Mouse (Mus musculus) kidney, adult 2 months (tissue): ENCODE results near the gene Eif2s3x. TPM values are rescaled to one million over a fixed set of nuclear protein-coding genes. Genes with fewer than 3 reads are reported as not detected.

Source experiments
- DNase-seq: peaks from one replicate; pipeline ENCODE4 v3.0.0; 2021
- H3K27ac ChIP-seq: fragments of 200-500 bp; 2 replicates; pipeline ENCODE4 v1.5.1; 2012; ENCODE audit warnings: low read depth, low read length, control low read depth, inconsistent platforms; ENCODE audit not compliant: insufficient read depth
- H3K27me3 ChIP-seq: fragments of 200-500 bp; replicated peaks from 2 replicates; pipeline ENCODE4 v1.6.1; 2012; ENCODE audit warnings: mild to moderate bottlenecking, moderate library complexity, low read length, inconsistent platforms; ENCODE audit not compliant: control insufficient read depth, insufficient read depth
- H3K36me3 ChIP-seq: fragments of 200-500 bp; 2 replicates; pipeline ENCODE4 v1.6.1; 2012; ENCODE audit warnings: mild to moderate bottlenecking, moderate library complexity, low read length, inconsistent platforms; ENCODE audit not compliant: control insufficient read depth, insufficient read depth
- H3K4me1 ChIP-seq: fragments of 200-500 bp; 2 replicates; pipeline ENCODE4 v1.6.1; 2011; ENCODE audit warnings: low read length; ENCODE audit not compliant: control insufficient read depth, insufficient read depth
- H3K4me3 ChIP-seq: fragments of 200-500 bp; 2 replicates; pipeline ENCODE4 v1.5.1; 2011; ENCODE audit warnings: mild to moderate bottlenecking, low read depth, low read length, control low read depth; ENCODE audit not compliant: insufficient read depth
- CTCF ChIP-seq: fragments of 200-500 bp; conservative IDR thresholded peaks from 2 replicates; pipeline ENCODE4 v1.5.1; 2011; ENCODE audit warnings: low read depth, mild to moderate bottlenecking, control low read depth, low read length, moderate library complexity, mixed read lengths; ENCODE audit not compliant: insufficient read depth, insufficient read length
- POLR2A ChIP-seq: fragments of 200-500 bp; IDR thresholded peaks from one replicate; pipeline ENCODE4 v1.6.1; 2011; ENCODE audit warnings: low read depth, low read length, control low read depth
- WGBS: fragments of 180-500 bp; shearing (Covaris S2); methylation state at CpG from one replicate; pipeline ENCODE4 v1.1.7; 2018; 5-methylcytosine and 5-hydroxymethylcytosine counted together
- polyA plus RNA-seq: library from polyadenylated mRNA; depleted of rRNA; stranded (reverse); fragments of >200 nt; gene quantifications from 2 replicates; pipeline ENCODE4 v1.2.3, GENCODE M21; 2012; rRNA removed

The Eif2s3x gene
- polyA plus RNA-seq, 1 experiment, result 71.7 TPM

DNA sequence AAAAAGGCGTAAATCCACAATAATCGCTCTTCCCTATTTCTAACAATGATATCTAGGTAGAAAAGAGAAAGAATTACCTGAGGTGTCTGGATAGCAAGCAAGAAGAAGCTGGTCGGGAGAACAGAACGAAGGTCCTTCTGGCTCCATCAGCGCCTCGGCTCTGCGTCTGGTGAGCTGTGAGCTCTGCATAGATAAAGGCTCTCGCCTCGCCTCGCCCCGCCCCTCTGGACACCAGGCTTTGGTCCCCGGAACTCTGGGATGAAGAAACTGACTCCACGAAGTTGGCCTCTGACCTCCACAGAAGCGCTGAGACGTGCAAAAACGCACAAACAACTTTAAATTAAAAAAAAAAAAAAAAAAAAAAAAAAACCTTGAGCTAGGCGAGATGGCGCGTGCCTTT, 62.2 kb downstream of the Eif2s3x start:
- no peaks in the 10 kb centered on the region for H3K27me3 ChIP-seq
- 93% methylated on average over 19 of the region's 19 CpGs for WGBS
- TF ChIP-seq POLR2A (no peak), CTCF (no peak)
- H3K4me1 ChIP-seq, result no peaks in the 10 kb centered on the region
- no peak for DNase-seq
- H3K4me3 ChIP-seq, result no peak overlapping the region
- no peaks in the 10 kb centered on the region for H3K36me3 ChIP-seq
- no peak overlapping the region for H3K27ac ChIP-seq

DNA sequence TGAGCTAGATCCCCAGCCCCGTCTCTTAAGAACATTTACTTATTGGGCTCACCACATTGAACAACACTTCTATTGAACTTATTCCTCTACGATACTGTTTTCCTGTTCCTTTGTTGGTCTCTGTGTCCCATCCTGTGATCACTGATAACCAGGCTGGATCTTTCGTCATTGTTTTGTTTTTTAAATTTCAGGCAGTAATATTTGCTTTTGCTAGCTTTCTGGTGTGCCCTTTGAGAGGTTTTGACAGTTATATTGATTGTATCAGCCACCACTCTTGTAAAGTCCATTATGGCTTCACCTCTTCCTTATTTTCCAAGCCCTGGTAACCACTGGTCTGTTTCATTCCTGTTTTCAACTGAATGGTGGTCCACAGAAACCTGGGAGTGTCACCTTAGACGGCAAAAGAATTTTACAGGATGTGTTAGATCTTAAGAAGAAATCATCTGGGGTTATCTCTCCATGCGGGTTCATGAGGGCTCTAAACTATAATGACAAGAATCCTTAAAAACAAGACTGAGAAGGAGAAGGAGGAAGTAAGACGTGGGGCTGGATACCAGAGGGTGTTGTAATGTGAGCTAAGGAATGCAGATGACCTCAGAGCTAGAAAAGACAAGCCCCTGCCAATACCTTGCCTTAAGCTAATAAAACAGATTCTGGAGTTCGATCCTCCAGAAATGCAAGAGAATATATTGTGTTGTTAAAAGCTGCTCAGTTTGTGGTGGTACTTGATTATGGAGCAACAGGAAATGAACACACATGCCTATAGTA, 70.5 kb downstream of the Eif2s3x start:
- no peaks in the 10 kb centered on the region for H3K27me3 ChIP-seq
- H3K4me3 ChIP-seq, result no peak overlapping the region
- DNase-seq, result no peak
- H3K36me3 ChIP-seq, result no peaks in the 10 kb centered on the region
- 66% methylated on average over 7 of the region's 7 CpGs for WGBS
- TF ChIP-seq CTCF (no peak), POLR2A (no peak)
- H3K4me1 ChIP-seq, result no peaks in the 10 kb centered on the region
- no peak overlapping the region for H3K27ac ChIP-seq

DNA sequence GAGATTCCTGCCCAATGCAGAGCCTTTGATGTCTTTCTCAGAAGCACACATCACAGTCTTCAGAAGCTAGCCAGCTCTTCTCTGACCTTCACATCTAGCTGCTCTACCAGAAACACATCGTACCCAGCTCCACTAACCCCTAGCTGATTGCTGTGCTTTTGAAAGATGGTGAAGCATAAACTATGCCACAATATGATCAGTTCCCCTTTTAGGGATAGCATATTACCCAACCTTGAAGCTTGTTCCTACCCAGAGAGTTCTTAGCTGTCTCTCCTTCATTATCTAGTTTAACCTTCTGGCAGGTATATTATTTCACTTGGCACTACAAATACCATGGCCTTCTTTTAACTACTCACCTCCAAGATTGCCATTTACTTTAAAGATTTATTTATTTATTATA, 72.6 kb downstream of the Eif2s3x start:
- no peak overlapping the region for H3K4me3 ChIP-seq
- TF ChIP-seq CTCF (no peak), POLR2A (no peak)
- H3K27ac ChIP-seq, result no peak overlapping the region
- 59% methylated on average over 1 of the region's 1 CpGs for WGBS
- no peaks in the 10 kb centered on the region for H3K27me3 ChIP-seq
- no peak for DNase-seq
- no peaks in the 10 kb centered on the region for H3K36me3 ChIP-seq
- no peaks in the 10 kb centered on the region for H3K4me1 ChIP-seq

Other genes starting within 250 kb of the Eif2s3x start
- gene AU015836, start 244.2 kb downstream of the Eif2s3x start, polyA plus RNA-seq, result 0.06 TPM in 1 of 2 replicates, not detected in the other
- gene Zfx, start 89.2 kb downstream of the Eif2s3x start, polyA plus RNA-seq, result 4.2 and 5.4 TPM in 2 replicates
- gene Klhl15, start 21.7 kb upstream of the Eif2s3x start, polyA plus RNA-seq, result 3.8 and 6.8 TPM in 2 replicates
- gene Fam90a1b, start 153.9 kb upstream of the Eif2s3x start, polyA plus RNA-seq, result not detected in 2 replicates
- 31.8 and 43.1 TPM in 2 replicates for gene Apoo, start 154.3 kb upstream of the Eif2s3x start, polyA plus RNA-seq